Mouse (Mus musculus): ENCODE measurements around the gene Stk33. TPM values are rescaled to one million over a fixed set of nuclear protein-coding genes. Genes with fewer than 3 reads are reported as not detected.
A peak's percentile ranks its signal among the peaks of the same experiment; 100 is the strongest.

Stk33 gene
- polyA plus RNA-seq, 1 experiment from 2014 or later, result 9.4 TPM

GRCm38 (mm10) chr7:109276622-109277021, 162.3 kb downstream of the Stk33 start:
- no peaks in the 10 kb centered on the region for H3K27me3 ChIP-seq (ENCODE audit: control insufficient read depth, insufficient read depth, low read length)
- ATAC-seq (replicated peaks; ENCODE audit: low FRiP score) (no peak), DNase-seq (ENCODE audit: low spot score) (no peak)
- no peaks in the 10 kb centered on the region for H3K36me3 ChIP-seq (ENCODE audit: control insufficient read depth, insufficient read depth, low read length)
- no peaks in the 10 kb centered on the region for H3K9me3 ChIP-seq (ENCODE audit: control insufficient read depth, low read length)
- H3K9ac ChIP-seq (ENCODE audit: low read length), result no peak overlapping the region
- H3K27ac ChIP-seq (ENCODE audit: low read depth, low read length), result no peak overlapping the region
- 83% methylated on average over 3 of the region's 3 CpGs for WGBS
- no peak overlapping the region for H3K4me2 ChIP-seq (ENCODE audit: low read depth, low read length, severe bottlenecking)
- H3K4me1 ChIP-seq (replicated peaks; ENCODE audit: control insufficient read depth, insufficient read depth, low read length), result peaks cover 8% of the 10 kb centered on the region; the same call in 1 of the 2 replicates
- H3K4me3 ChIP-seq (ENCODE audit: low read depth, low read length), result no peak overlapping the region

- Histone ChIP-seq H3K27me3 (ENCODE audit: control insufficient read depth, insufficient read depth, low read length) (no peaks in the 10 kb centered on the region), H3K36me3 (ENCODE audit: control insufficient read depth, insufficient read depth, low read length) (no peaks in the 10 kb centered on the region), H3K9ac (ENCODE audit: low read length) (no peak overlapping the region), H3K9me3 (ENCODE audit: control insufficient read depth, low read length) (no peaks in the 10 kb centered on the region), H3K4me1 (replicated peaks; ENCODE audit: control insufficient read depth, insufficient read depth, low read length) (peaks cover 8% of the 10 kb centered on the region; the same call in 1 of the 2 replicates), H3K4me3 (ENCODE audit: low read depth, low read length) (no peak overlapping the region), H3K4me2 (ENCODE audit: low read depth, low read length, severe bottlenecking) (no peak overlapping the region), H3K27ac (ENCODE audit: low read depth, low read length) (no peak overlapping the region)
- ATAC-seq (replicated peaks; ENCODE audit: low FRiP score) (no peak), DNase-seq (ENCODE audit: low spot score) (no peak)
- WGBS, result 89% methylated on average over 4 of the region's 4 CpGs
Observed at GRCm38 (mm10) chr7:109275901-109276300, 163.0 kb downstream of the Stk33 start.

GRCm38 (mm10) chr7:109275151-109275550, 163.7 kb downstream of the Stk33 start:
- peaks cover 8% of the 10 kb centered on the region; the same call in 1 of the 2 replicates for H3K4me1 ChIP-seq (replicated peaks; ENCODE audit: control insufficient read depth, insufficient read depth, low read length)
- H3K9me3 ChIP-seq (ENCODE audit: control insufficient read depth, low read length), result no peaks in the 10 kb centered on the region
- no peak for ATAC-seq (replicated peaks; ENCODE audit: low FRiP score)
- no peaks in the 10 kb centered on the region for H3K36me3 ChIP-seq (ENCODE audit: control insufficient read depth, insufficient read depth, low read length)
- no peak for DNase-seq (ENCODE audit: low spot score)
- no peak overlapping the region for H3K9ac ChIP-seq (ENCODE audit: low read length)
- no peak overlapping the region for H3K4me2 ChIP-seq (ENCODE audit: low read depth, low read length, severe bottlenecking)
- H3K4me3 ChIP-seq (ENCODE audit: low read depth, low read length), result no peak overlapping the region
- no peak overlapping the region for H3K27ac ChIP-seq (ENCODE audit: low read depth, low read length)
- H3K27me3 ChIP-seq (ENCODE audit: control insufficient read depth, insufficient read depth, low read length), result no peaks in the 10 kb centered on the region
- whole genome bisulfite sequencing, result 69% methylated on average over 3 of the region's 3 CpGs

DNA sequence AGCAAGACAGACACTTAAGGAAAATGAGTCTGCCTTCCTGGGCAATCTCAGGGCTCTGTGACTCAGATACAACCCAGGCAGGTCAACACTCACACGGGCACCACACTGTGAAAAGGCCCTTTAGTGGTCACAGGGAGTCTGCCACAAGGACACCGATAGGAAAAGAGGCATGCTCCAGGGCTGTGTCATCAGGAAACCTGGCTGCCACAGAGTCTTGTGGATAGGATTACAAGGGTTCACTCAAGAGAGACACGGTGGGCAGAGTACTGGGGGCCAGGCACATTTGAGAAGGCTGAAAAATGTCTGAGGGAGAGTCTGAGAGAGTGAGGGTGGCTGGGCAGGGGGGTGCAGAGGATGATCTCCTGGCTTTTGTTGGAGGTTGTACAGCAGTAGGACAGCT, 164.6 kb downstream of the Stk33 start:
- ATAC-seq (replicated peaks; ENCODE audit: low FRiP score) (no peak), DNase-seq (ENCODE audit: low spot score) (no peak)
- H3K9ac ChIP-seq (ENCODE audit: low read length), result no peak overlapping the region
- H3K4me1 ChIP-seq (replicated peaks; ENCODE audit: control insufficient read depth, insufficient read depth, low read length), result peaks cover 8% of the 10 kb centered on the region; the same call in 1 of the 2 replicates
- no peak overlapping the region for H3K4me2 ChIP-seq (ENCODE audit: low read depth, low read length, severe bottlenecking)
- no peaks in the 10 kb centered on the region for H3K27me3 ChIP-seq (ENCODE audit: control insufficient read depth, insufficient read depth, low read length)
- no peaks in the 10 kb centered on the region for H3K36me3 ChIP-seq (ENCODE audit: control insufficient read depth, insufficient read depth, low read length)
- no peak overlapping the region for H3K27ac ChIP-seq (ENCODE audit: low read depth, low read length)
- H3K9me3 ChIP-seq (ENCODE audit: control insufficient read depth, low read length), result no peaks in the 10 kb centered on the region
- 77% methylated on average over 3 of the region's 3 CpGs for WGBS
- no peak overlapping the region for H3K4me3 ChIP-seq (ENCODE audit: low read depth, low read length)

GRCm38 (mm10) chr7:109269046-109269445, 169.8 kb downstream of the Stk33 start:
- Histone ChIP-seq H3K4me1 (replicated peaks; ENCODE audit: control insufficient read depth, insufficient read depth, low read length) (no peaks in the 10 kb centered on the region; the same call in 1 of the 2 replicates), H3K9me3 (ENCODE audit: control insufficient read depth, low read length) (no peaks in the 10 kb centered on the region), H3K4me2 (ENCODE audit: low read depth, low read length, severe bottlenecking) (no peak overlapping the region), H3K27me3 (ENCODE audit: control insufficient read depth, insufficient read depth, low read length) (no peaks in the 10 kb centered on the region; the same call in none of the 2 replicates), H3K9ac (ENCODE audit: low read length) (no peak overlapping the region), H3K36me3 (ENCODE audit: control insufficient read depth, insufficient read depth, low read length) (no peaks in the 10 kb centered on the region), H3K27ac (ENCODE audit: low read depth, low read length) (no peak overlapping the region), H3K4me3 (ENCODE audit: low read depth, low read length) (no peak overlapping the region)
- 73% methylated on average over 4 of the region's 4 CpGs for WGBS
- peak; percentile 41 for DNase-seq (ENCODE audit: low spot score)
- ATAC-seq (replicated peaks; ENCODE audit: low FRiP score), result no peak

DNA sequence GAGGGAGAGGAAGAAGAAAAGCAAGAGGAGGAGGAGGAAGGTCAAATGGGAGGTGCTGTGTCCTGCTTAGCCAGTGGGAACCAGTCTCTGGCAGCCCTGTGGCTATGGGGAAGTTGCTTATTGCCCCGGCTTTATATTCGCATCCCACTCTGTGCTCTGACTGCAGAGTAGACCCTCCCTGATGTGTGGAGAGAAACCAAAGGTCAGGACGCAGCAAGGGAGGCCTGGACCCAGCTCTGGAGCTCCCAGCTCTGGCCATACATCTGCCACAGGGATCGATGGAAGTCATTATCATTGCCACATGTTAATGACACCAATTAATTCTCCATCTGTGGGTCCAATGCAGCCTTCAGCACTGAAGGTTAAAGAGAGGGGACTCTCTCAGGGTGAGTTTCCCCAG, 171.5 kb downstream of the Stk33 start:
- H3K4me1 ChIP-seq (replicated peaks; ENCODE audit: control insufficient read depth, insufficient read depth, low read length), result no peaks in the 10 kb centered on the region; the same call in 1 of the 2 replicates
- no peak overlapping the region for H3K9ac ChIP-seq (ENCODE audit: low read length)
- no peaks in the 10 kb centered on the region; the same call in none of the 2 replicates for H3K27me3 ChIP-seq (ENCODE audit: control insufficient read depth, insufficient read depth, low read length)
- H3K9me3 ChIP-seq (ENCODE audit: control insufficient read depth, low read length), result no peaks in the 10 kb centered on the region
- 73% methylated on average over 4 of the region's 4 CpGs for WGBS
- ATAC-seq (replicated peaks; ENCODE audit: low FRiP score) (no peak), DNase-seq (ENCODE audit: low spot score) (peak; percentile 40)
- no peaks in the 10 kb centered on the region for H3K36me3 ChIP-seq (ENCODE audit: control insufficient read depth, insufficient read depth, low read length)
- H3K4me2 ChIP-seq (ENCODE audit: low read depth, low read length, severe bottlenecking), result no peak overlapping the region
- H3K4me3 ChIP-seq (ENCODE audit: low read depth, low read length), result no peak overlapping the region
- H3K27ac ChIP-seq (ENCODE audit: low read depth, low read length), result no peak overlapping the region

GRCm38 (mm10) chr7:109266181-109266580, 172.7 kb downstream of the Stk33 start:
- no peaks in the 10 kb centered on the region for H3K36me3 ChIP-seq (ENCODE audit: control insufficient read depth, insufficient read depth, low read length)
- no peak for DNase-seq (ENCODE audit: low spot score)
- ATAC-seq (replicated peaks; ENCODE audit: low FRiP score), result no peak
- 45% methylated on average over 1 of the region's 1 CpGs for WGBS
- no peak overlapping the region for H3K4me2 ChIP-seq (ENCODE audit: low read depth, low read length, severe bottlenecking)
- H3K9ac ChIP-seq (ENCODE audit: low read length), result no peak overlapping the region
- H3K4me1 ChIP-seq (replicated peaks; ENCODE audit: control insufficient read depth, insufficient read depth, low read length), result no peaks in the 10 kb centered on the region; the same call in 1 of the 2 replicates
- H3K9me3 ChIP-seq (ENCODE audit: control insufficient read depth, low read length), result no peaks in the 10 kb centered on the region
- no peak overlapping the region for H3K4me3 ChIP-seq (ENCODE audit: low read depth, low read length)
- no peaks in the 10 kb centered on the region; the same call in none of the 2 replicates for H3K27me3 ChIP-seq (ENCODE audit: control insufficient read depth, insufficient read depth, low read length)
- no peak overlapping the region for H3K27ac ChIP-seq (ENCODE audit: low read depth, low read length)

- ATAC-seq (replicated peaks; ENCODE audit: low FRiP score) (no peak), DNase-seq (ENCODE audit: low spot score) (no peak)
- 96% methylated on average over 5 of the region's 5 CpGs for WGBS
- no peak overlapping the region for H3K9ac ChIP-seq (ENCODE audit: low read length)
- H3K9me3 ChIP-seq (ENCODE audit: control insufficient read depth, low read length), result no peaks in the 10 kb centered on the region
- no peaks in the 10 kb centered on the region for H3K36me3 ChIP-seq (ENCODE audit: control insufficient read depth, insufficient read depth, low read length)
- no peak overlapping the region for H3K4me2 ChIP-seq (ENCODE audit: low read depth, low read length, severe bottlenecking)
- no peak overlapping the region for H3K27ac ChIP-seq (ENCODE audit: low read depth, low read length)
- no peaks in the 10 kb centered on the region; the same call in none of the 2 replicates for H3K27me3 ChIP-seq (ENCODE audit: control insufficient read depth, insufficient read depth, low read length)
- no peak overlapping the region for H3K4me3 ChIP-seq (ENCODE audit: low read depth, low read length)
- no peaks in the 10 kb centered on the region; the same call in 1 of the 2 replicates for H3K4me1 ChIP-seq (replicated peaks; ENCODE audit: control insufficient read depth, insufficient read depth, low read length)
Observed at GRCm38 (mm10) chr7:109265606-109266005, 173.3 kb downstream of the Stk33 start.

Data from forebrain, embryonic 11.5 days (tissue).